Mouse (Mus musculus): ENCODE measurements around the gene Grk1. TPM values are rescaled to one million over a fixed set of nuclear protein-coding genes. Genes with fewer than 3 reads are reported as not detected.
A peak's percentile ranks its signal among the peaks of the same experiment; 100 is the strongest.

Gene Grk1
- total and polyA plus RNA-seq, 3 experiments: under 0.01 to 0.03 TPM; not detected in 1

DNA sequence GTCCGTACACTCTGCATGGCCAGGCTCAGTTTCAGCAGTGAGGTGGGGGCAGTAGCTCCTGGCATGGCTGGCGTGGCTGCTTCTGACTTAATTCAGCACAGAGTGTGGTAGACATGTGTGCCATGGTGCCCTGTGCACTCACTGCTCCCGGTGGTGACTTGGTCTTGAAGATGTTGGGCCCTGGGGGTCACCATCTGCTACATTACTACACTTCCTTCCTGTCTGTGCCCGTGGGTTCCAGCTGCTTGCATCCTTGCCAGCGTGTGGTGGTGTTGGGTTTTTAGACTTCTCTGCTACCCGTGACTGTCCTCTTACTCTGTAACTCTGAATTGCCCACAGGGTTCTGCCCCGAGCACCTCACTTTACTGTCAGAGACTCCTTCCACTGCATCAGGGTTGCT lies 44.7 kb upstream of the Grk1 start:
- Histone ChIP-seq H3K4me3 (ENCODE audit: control insufficient read depth in 1 of 2, insufficient read depth in 1 of 2, low read depth in 2 of 2, low read length in 2 of 2) (no peak overlapping the region), H3K79me2 (ENCODE audit: control insufficient read depth, insufficient read depth, low read length, poor library complexity) (peaks cover 58% of the 10 kb centered on the region), H3K9ac (ENCODE audit: control insufficient read depth, low read depth, low read length, poor library complexity, severe bottlenecking) (no peak overlapping the region), H3K4me1 (ENCODE audit: control insufficient read depth in 1 of 2, insufficient read depth in 2 of 2, low read length in 2 of 2) (no peaks in the 10 kb centered on the region), H3K36me3 (ENCODE audit: control insufficient read depth in 1 of 2, insufficient read depth in 2 of 2, low read length in 2 of 2) (peaks cover 2 to 33% of the 10 kb centered on the region in 2 experiments; a peak in 2 of 4 replicates), H3K9me3 (replicated peaks; ENCODE audit: insufficient read depth, low read length) (no peaks in the 10 kb centered on the region), H3K27me3 (ENCODE audit: control insufficient read depth in 1 of 2, insufficient read depth in 2 of 2, low read length in 2 of 2) (no peaks in the 10 kb centered on the region), H3K27ac (ENCODE audit: control insufficient read depth, low read depth, low read length) (no peak overlapping the region)
- DNase-seq (ENCODE audit: low read depth, low spot score): no peak
- TF ChIP-seq CHD1 (IDR thresholded peaks at IDR 0.05; ENCODE audit: low read depth, low read length): no peak
- no peak for TF ChIP-seq POLR2AphosphoS2 (IDR thresholded peaks at IDR 0.05; ENCODE audit: low read length)
- no peak for TF ChIP-seq USF1 (IDR thresholded peaks at IDR 0.05; ENCODE audit: low read depth, low read length)
- no peak for TF ChIP-seq USF2 (IDR thresholded peaks at IDR 0.05; ENCODE audit: borderline replicate concordance in 1 of 2, insufficient read depth in 1 of 2, low read depth in 1 of 2, low read length in 2 of 2)
- TF ChIP-seq ZC3H11A (IDR thresholded peaks at IDR 0.05; ENCODE audit: low read depth, low read length): no peak

DNA sequence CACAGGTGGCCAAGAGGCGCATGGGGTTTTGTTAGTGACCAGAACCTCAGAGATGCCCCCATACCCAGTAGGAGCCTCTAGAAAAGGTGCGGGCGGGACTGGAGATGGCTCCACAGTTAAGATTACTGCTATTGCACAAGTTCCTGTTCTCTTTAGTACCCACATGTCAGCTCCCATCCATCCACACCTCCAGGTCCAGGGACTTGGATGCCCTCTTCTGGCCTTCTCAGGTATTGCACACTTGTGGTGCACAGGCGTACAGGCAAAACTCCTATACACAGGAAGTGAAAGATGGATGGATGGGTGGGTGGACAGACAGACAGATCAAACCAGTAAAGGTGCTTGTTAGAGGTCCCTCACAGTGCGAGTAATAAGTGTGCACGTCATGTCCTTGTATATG lies 43.0 kb upstream of the Grk1 start:
- peak; percentile 83 for DNase-seq (ENCODE audit: low read depth, low spot score)
- Histone ChIP-seq H3K4me1 (ENCODE audit: control insufficient read depth in 1 of 2, insufficient read depth in 2 of 2, low read length in 2 of 2) (no peaks in the 10 kb centered on the region), H3K4me3 (ENCODE audit: control insufficient read depth in 1 of 2, insufficient read depth in 1 of 2, low read depth in 2 of 2, low read length in 2 of 2) (no peak overlapping the region)

DNA sequence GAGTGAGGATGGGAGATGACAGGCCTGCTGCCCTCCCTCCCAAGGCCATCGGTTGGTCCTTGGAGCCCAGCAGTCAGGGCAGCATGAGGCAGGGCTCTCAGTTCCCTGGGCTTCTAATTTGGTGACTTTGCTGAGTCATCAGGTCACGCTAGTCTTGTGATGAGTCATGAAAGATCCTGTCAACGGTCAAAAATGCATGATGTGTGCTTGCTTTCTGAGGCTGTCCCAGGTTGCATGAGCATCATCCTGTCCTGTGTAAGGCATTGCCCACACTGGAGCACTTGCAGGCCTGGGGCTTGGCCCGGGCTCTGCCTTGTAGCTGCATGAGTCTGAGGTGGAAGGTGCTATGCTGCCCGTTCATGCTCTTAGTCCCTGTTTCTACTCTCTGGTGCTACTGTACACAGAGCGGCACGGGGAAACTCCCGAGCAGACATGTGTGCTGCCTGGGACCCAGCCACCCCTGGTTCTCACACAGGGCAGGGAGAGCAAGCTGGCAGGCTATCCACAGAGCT lies 31.7 kb upstream of the Grk1 start:
- TF ChIP-seq ZKSCAN1 (IDR thresholded peaks at IDR 0.05; ENCODE audit: low read depth, low read length) (no peak), ETS1 (IDR thresholded peaks at IDR 0.05; ENCODE audit: low read depth, low read length) (no peak), MAFK (IDR thresholded peaks at IDR 0.05; ENCODE audit: borderline replicate concordance, low read depth, low read length) (peak; percentile 70; the same call in 1 of the 2 replicates)

More for the DNA sequence above, 43.0 kb upstream of the Grk1 start:
- no peaks in the 10 kb centered on the region for H3K27me3 ChIP-seq (ENCODE audit: control insufficient read depth in 1 of 2, insufficient read depth in 2 of 2, low read length in 2 of 2)
- H3K9ac ChIP-seq (ENCODE audit: control insufficient read depth, low read depth, low read length, poor library complexity, severe bottlenecking): no peak overlapping the region
- H3K9me3 ChIP-seq (replicated peaks; ENCODE audit: insufficient read depth, low read length): no peaks in the 10 kb centered on the region
- TF ChIP-seq POLR2A (IDR thresholded peaks at IDR 0.05; ENCODE audit: control insufficient read depth in 1 of 2, insufficient read depth in 1 of 2, low read depth in 1 of 2, low read length in 2 of 2, poor library complexity in 1 of 2) (peak in 1 of 2 experiments; percentile 28; a peak in 1 of 4 replicates), CTCF (IDR thresholded peaks at IDR 0.05 in 2 of 3, conservative IDR thresholded peaks at IDR 0.05 in 1 of 3; ENCODE audit: control insufficient read depth in 1 of 3, insufficient read depth in 1 of 3, low read depth in 2 of 3, low read length in 3 of 3, poor library complexity in 1 of 3, severe bottlenecking in 1 of 3) (peak; percentile 61 to 66 (median 62)), MEF2A (IDR thresholded peaks at IDR 0.05; ENCODE audit: extremely low read depth, insufficient replicate concordance, low read depth, low read length, poor library complexity, severe bottlenecking) (no peak), MYC (IDR thresholded peaks at IDR 0.05; ENCODE audit: low read depth, low read length) (peak; percentile 71; the same call in 1 of the 2 replicates)
- H3K27ac ChIP-seq (ENCODE audit: control insufficient read depth, low read depth, low read length): no peak overlapping the region
- peaks cover 2 to 36% of the 10 kb centered on the region in 2 experiments; a peak in 2 of 4 replicates for H3K36me3 ChIP-seq (ENCODE audit: control insufficient read depth in 1 of 2, insufficient read depth in 2 of 2, low read length in 2 of 2)
- peaks cover 44% of the 10 kb centered on the region for H3K79me2 ChIP-seq (ENCODE audit: control insufficient read depth, insufficient read depth, low read length, poor library complexity)

More for the DNA sequence above, 31.7 kb upstream of the Grk1 start:
- Histone ChIP-seq H3K4me3 (ENCODE audit: control insufficient read depth in 1 of 2, insufficient read depth in 1 of 2, low read depth in 2 of 2, low read length in 2 of 2) (no peak overlapping the region), H3K9me3 (replicated peaks; ENCODE audit: insufficient read depth, low read length) (no peaks in the 10 kb centered on the region), H3K27ac (ENCODE audit: control insufficient read depth, low read depth, low read length) (no peak overlapping the region), H3K9ac (ENCODE audit: control insufficient read depth, low read depth, low read length, poor library complexity, severe bottlenecking) (no peak overlapping the region), H3K79me2 (ENCODE audit: control insufficient read depth, insufficient read depth, low read length, poor library complexity) (no peaks in the 10 kb centered on the region), H3K36me3 (ENCODE audit: control insufficient read depth in 1 of 2, insufficient read depth in 2 of 2, low read length in 2 of 2) (peaks cover 0 to 36% of the 10 kb centered on the region in 2 experiments; a peak in 2 of 4 replicates), H3K4me1 (ENCODE audit: control insufficient read depth in 1 of 2, insufficient read depth in 2 of 2, low read length in 2 of 2) (no peaks in the 10 kb centered on the region), H3K27me3 (ENCODE audit: control insufficient read depth in 1 of 2, insufficient read depth in 2 of 2, low read length in 2 of 2) (no peaks in the 10 kb centered on the region)
- DNase-seq (ENCODE audit: low read depth, low spot score): peak; percentile 44
